Mouse (Mus musculus): ENCODE results near the gene Gm4952.

Gene Gm4952

DNA sequence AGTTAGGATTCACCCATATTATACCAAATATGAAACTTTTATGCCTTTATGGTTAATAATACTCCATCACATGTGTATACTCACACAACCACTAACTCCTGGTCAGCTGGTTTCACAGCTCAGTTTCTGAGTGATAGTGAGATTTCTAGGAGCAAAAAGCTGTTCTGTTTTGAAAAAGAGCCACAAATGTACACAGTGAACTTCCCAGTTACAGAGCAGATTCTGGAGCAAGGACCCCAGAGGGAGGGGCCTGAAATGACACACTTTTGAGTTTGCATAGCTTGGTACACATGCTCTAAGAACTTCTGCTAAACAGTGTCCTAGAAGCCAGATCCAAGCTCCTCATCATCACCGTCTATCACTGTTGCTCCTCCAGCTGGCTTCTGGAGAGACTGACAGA is at the start of gene Gm4952:
Gm4952 (plus strand) TSS at position 301 of the 400 bp plus-strand sequence.
- no peak for DNase-seq (ENCODE audit: low read depth, low spot score)

DNA sequence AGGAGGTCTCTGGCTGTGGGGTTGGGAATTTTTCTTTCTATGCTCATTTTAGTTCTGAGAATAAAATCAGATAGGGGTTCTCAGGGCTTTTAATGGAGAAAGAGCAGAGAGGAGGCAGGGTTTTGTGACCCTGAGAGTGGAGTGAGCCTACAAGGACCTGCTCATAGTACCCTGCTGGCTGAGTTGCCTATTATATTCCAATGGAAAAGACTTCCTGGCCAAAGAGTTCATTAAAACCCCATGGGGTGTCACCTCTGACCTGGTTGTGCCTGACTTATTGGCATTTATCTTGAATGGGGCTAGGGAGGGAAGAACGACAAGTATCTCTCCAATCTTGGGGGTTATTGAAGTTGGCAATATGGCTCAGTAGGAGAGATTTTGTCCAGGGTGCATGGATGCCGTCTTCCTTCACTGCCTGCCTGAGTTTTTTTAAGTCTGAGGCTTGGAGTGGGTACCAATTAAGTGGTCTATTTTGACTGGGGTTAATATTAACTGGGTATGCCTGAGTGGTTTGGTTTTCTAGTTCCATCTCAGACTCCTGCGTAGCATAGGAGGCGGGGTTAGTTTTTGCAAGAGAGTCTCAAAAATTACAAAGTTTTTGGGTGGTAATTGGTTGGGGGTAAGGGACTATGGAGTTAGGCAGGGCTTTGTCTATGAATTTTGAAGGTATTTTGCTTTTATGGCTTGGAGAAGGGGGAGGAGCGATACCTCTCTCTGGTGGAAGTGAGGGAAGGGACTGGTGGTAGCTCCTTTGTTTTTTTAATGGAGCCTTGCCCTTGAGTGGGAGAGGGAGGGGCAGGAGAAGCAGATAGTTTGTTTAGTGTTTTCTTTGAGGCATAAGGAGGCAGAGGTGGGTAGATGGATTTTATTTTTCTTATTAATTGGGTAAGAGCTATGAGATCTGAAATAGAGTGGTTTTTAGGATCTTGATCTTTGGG is 49.5 kb upstream of the Gm4952 start:
- no peak for DNase-seq (ENCODE audit: low read depth, low spot score)

DNA sequence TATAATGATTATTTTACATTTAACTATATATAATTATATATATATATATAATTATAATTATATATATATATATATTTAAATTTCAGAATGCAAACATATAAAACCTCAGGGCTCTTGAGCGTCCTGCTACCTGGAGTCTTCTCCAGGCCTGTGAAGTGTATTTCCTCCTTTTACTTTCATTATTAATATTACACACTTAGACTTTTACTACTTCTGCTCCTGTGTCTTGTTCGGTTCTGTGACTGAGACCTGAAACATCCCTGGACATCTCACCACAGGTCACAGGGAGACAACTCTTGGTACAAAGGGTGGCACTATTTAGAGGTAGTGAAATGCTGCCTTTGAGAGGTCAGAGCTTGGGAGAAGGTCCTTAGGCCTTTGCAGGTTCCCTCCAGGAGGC is 43.5 kb upstream of the Gm4952 start:
- no peak for DNase-seq (ENCODE audit: low read depth, low spot score)

DNA sequence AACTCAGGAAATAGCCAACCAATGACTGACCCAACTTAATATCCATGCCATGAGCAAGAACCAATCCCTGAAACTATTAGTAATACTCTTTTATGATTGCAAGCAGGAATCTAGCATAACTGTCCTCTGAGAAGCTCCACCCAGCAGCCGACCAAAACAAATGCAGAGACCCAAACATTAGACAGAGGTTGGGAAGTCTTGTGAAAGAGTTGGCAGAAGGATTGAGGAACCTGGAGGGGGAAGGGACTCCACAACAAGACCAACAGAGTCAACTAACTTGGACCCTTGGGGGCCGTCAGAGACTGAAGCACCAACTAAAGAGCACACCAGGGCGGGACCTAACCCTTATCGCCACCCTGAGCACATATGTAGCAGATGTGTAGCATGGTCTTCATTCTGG is 41.6 kb upstream of the Gm4952 start:
- DNase-seq (ENCODE audit: low read depth, low spot score): no peak

DNA sequence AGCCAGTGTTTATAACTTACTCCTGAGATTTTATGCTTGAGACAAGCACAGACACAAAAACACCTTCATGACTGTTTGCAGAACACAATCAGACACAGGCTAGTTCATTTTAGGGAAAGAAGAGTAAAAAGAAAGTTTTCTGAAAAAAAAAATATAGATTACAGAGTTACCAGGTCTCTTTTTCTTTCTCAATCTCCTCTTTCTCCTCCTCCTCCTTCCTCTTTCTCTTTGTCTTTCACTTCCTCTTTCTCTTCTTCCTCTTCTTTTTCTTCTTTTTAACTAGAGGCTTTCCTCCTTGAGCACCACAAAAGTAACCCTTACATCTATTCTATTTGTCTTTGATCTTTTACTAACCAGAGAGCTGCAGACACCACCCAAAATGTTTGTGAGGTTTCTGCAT is 35.6 kb upstream of the Gm4952 start:
- no peak for DNase-seq (ENCODE audit: low read depth, low spot score)

DNA sequence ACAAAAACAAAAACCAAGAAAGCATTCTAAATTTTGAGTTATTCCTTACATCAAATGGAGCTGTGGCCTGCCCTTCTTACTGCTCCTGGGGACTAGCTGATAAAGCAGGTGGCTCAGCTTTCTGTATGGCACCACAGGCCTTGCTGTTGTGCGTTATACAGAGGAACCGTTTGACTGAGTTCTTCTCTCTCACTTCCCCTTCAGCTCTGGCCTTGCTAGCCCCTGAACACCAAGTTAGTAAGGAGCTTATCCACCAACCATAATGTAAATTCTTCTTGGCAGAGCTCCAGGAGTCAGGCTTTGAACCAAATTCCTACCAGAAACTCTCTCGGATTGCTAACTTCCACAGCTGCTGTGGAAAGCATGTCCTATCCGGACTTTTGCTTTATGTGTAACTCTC is 32.8 kb upstream of the Gm4952 start:
- DNase-seq (ENCODE audit: low read depth, low spot score): no peak

DNA sequence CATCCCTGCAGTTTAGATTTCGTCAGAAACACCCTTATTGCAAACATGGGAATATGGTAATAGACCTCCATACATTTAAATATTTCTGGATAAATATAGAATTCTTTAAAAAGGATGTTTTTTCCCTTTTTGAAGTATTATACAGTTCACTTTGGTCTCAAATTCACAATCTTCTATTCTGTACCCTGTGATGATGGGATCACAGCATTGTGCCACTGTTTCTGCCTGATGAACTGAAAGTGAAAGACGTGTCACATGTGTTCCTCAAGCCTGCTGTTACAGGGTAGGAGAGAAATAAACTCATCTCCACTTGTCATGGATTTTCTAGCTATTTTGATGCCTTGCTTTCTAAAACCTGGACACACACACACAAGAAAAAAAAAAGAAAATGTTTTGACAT is 28.9 kb upstream of the Gm4952 start:
- DNase-seq (ENCODE audit: low read depth, low spot score): no peak

DNA sequence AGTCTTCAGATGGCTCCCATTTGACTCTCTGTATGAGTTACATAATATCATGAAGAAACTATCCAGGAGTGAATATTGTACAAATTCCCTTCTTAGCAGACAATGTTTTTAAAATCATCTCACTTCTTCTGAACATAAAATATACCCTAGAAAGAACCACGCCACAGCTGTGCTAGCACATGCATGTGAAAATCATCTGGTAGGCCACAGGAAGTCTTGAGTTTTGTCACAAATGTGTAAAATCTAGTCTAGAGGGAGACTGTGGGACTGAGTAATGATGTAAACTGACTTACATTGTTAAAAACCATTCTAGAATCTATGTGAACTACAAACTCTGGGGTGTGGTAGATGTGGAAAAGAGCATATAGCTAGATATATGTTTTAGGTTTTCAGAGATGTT is 28.1 kb upstream of the Gm4952 start:
- DNase-seq (ENCODE audit: low read depth, low spot score): no peak

DNA sequence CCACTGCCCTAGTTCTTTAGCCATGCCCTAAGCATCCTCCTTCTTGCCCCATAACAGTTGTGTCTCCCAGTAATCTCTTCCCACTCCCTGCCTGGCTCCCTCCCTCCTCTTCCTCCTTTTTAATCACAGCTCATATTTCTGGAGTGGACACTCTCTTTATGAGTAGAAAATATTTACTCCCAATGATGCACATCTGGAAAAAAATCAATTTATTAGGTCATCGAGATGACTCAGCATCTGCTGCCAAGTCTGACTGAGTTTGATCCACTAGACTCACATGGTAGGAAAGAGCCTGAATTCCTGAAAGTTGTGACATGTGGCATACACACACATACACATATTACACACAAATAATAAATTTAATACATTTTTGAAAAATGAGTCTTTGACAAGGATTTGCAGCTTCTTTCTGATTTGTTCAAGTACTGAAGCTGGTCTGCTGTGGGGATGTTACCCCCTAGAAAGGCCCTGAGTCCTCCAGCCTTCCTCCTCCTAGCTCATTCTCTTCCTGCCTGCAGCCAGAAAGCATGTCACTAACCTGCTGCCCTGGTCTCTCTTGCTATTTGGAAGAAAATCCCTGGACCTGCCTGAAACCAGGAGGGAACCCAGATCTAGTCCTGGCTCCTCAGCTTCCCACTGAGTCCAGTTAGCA is 27.0 kb upstream of the Gm4952 start:
- DNase-seq (ENCODE audit: low read depth, low spot score): no peak

DNA sequence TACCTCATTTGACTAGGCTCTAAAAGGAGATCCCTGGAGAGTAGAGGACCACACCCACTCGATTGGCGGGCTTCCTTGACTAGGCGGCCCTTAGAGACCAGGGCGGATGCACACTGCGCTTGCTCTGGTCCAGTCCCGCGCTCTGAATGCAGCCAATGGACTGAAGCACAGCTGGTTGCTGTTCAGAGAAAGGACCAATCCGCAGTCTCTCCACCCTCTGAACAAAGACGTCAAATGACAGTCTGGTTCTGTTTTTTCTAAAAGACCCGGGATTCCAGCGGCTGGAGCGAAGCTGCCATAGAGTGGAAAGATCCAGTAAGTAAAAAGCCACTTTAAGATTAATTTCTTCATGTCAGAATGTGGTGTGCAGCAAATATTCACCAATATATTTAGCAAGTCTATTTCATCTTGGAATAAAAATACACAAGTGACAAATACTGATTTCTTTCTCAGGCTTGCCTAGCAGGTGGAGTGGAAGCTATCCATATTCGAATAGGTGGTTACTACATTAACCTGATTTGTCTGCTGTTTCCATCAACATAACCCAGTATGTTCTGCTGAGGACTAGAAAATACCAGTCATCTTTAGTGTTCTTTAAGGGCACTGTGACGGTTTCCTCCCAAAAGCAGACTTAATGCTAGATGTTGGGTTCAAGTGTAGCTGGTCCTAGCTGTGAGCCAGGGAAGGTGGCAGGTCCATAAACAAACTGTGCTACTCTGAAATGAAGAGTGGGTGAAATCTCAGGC is 26.3 kb upstream of the Gm4952 start:
- DNase-seq (ENCODE audit: low read depth, low spot score): peak; percentile 37

DNA sequence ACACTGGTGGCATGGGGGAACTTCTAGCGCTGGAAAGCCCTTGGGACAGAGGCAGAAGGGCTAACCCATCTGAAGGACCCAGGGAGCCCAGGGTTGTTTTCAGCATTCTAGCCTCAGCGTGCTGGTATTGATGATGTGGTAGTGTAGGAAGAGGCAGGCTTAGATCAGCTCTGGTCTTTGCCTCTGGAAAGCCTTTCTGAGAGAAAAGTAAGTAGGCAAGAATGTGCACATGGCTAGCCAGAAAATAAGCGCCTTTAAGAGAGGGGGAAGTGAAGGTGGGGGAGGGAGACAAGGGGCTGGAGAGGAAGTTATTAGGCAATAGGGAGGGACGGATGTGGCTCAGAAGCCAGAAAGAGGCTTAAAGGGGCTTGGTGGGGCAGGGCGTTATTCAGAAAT is 25.8 kb upstream of the Gm4952 start:
- no peak for DNase-seq (ENCODE audit: low read depth, low spot score)

DNA sequence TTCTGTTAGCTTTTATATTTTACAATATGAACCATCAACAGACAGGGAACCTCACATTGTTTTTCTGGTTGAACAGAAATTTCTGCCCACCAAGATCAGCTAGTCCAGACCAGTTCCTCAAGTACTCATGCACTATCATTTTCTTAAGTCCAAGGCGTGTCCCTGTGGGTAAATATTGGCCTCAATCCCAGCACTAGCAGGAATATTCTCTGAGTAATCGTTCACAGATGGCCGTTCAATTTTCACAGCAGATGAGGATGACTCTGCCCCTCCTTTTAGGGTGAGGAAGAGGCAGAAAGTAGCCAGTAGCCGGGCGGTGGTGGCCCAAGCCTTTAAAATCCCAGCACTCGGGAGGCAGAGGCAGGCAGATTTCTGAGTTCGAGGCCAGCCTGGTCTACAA is 24.7 kb upstream of the Gm4952 start:
- no peak for DNase-seq (ENCODE audit: low read depth, low spot score)

DNA sequence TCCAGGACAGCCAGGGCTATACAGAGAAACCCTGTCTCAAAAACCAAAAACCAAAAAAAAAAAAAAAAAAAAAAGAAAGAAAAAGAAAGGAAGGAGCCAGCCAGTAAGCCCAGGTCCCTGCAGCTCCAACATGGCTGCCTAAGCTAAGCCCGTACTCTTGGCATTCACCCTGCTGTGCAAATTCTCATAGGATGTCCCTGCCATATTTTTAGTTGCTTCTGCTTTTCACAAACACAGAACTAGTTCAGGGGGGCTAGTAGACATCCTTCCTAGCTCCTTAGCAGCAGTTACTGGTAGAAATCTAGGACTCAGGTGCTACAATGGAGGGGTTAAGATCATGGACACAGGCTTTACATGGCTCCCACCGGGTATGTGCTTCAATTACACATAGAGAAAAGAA is 24.3 kb upstream of the Gm4952 start:
- no peak for DNase-seq (ENCODE audit: low read depth, low spot score)

DNA sequence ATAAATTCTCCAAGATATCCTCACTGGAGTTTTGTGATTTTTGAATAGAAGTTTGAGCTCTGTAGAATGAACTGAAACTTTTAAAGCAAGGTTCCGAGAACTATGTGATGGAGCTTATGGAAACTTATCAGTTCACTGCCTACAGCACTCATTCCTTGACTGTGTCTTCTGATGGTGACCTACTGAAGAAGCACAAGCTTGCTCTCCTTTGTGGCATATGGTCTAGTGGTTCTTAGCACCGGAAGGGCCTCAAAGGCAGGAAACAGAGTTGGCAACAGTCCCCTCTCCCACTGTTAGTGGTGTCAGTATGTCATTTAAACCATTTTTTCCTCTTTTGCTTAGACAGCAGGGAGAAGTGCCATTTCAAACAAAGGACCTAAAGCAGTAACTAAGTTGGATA is 23.1 kb upstream of the Gm4952 start:
- no peak for DNase-seq (ENCODE audit: low read depth, low spot score)

DNA sequence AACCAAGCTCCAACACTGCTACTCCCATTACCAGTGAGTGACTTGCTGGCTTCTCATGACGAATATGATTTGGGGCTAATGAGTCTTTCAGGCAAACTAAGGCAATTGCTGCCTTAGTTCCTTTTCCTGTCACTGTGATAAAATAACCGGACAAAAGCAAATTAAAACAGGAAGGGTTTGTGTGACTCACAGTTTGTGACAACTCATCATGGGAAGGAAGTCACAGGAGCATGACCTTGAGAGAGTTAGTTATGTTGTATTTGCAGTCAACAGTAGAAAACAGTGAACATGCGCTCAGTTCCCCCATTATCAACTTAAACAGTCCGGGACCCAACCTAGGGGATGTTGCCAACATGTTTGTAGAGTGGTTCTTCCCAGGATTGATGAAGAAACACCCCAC is 14.5 kb upstream of the Gm4952 start:
- DNase-seq (ENCODE audit: low read depth, low spot score): no peak

DNA sequence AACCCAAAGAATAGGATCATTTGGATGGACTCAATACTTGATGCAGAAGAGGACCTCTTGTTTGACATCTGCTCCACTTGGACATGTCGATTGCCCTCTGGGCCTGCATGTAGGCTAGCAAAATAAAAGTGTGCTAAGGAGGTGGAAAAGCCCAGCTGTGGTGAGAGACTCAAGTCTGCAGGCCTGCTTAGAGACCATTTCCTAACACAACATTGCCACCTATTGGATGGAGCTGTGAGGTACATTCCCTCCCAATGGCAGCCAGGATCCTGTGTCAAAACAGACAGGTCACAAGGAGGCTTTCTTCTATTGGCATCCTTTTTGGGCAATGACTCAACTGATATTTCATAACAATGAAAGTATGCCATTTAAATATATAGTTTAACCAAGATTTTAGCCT is 7.9 kb upstream of the Gm4952 start:
- peak; percentile 61 for DNase-seq (ENCODE audit: low read depth, low spot score)

DNA sequence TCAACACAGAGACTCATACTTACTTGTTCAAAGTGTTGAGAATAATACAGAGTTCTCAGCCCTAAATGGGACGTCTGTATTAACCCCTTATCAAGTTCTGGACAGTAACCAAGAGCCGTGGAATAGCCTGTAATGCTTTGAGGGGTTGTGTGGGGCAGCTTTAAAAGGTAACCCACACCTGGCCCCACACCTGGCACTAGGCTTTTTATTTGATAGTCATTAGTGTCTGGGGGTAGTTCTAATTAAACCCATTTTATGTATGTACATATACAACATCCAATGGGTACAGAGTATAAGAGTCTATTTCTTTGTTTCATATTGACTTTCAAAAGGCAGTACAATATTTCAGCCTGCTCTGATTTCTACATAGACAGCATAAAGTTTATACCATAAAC is 4.6 kb upstream of the Gm4952 start:
- no peak for DNase-seq (ENCODE audit: low read depth, low spot score)

DNA sequence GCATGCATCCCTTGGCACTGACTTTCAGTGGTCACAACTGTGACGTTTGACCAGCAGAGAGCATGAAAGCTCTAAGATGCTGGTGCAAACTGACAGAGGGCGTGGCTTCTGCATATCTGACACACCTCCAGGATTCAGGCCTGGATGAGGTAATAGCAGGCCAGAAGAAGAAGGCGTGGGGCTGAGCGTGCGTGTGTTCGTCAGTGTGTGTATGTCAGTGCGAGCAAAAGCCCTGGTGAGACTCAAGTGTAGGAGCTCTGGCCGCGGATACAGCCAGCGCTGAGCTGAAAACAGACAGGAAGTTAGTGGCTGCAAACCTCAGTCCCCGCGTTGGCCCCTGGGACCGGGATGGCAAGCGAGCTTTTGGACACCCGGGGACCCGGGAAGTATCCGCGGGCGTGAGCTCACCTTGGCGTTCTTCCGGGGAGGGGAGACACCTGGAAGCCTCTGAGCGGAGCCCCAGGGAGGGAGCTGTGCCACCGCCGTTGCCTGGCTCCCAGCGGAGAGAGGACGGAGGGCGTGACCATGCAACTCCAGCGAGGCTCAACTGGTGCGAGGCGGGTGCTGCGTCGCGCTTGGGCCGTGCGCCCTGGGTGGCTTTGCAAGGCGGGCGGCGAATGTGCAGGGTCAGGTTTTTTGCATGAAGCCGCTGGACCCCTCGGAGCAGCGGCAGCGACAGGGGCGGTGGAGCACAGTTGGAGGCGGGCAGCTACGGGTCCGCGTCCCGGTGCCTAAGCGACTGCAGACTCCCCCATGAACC is 4.1 kb upstream of the Gm4952 start:
- peak; percentile 56 for DNase-seq (ENCODE audit: low read depth, low spot score)

DNA sequence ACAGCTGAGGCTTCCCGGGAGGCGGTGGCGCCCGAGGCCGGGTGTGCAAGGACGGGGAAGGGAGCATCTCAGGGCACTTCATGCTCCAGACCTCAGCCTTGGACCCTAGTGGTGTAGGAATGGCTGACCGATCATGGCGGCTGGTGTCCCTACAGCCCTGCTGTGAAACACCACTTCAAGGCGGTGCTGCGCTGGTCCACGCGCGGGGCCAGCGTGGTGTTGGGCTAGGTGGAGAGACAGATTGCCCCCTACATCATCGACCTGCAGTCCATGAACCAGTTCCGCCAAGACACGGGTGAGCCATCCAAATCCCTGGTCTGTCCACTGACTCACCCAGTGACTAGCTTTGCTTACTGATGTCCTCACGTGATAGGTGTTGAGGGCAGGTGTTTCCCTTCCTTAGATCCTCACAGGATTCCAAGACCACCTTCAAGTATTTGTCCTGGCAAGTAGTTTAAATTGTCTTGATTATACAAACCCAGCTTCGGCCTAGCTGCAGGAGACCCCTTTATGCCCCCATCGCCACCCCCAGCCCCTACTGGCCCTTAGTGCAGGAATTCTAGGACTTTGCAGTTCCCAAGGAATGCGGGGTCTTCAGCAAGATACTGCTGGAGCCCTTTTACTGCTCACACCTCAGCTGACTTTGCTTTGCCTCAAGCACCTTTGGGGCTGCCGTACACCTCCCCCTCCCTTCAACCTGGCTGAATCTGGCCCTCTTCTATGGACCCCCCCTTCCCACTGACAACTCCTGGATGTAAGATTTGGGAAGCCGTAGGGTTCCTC is 3.3 kb upstream of the Gm4952 start:
- DNase-seq (ENCODE audit: low read depth, low spot score): no peak

DNA sequence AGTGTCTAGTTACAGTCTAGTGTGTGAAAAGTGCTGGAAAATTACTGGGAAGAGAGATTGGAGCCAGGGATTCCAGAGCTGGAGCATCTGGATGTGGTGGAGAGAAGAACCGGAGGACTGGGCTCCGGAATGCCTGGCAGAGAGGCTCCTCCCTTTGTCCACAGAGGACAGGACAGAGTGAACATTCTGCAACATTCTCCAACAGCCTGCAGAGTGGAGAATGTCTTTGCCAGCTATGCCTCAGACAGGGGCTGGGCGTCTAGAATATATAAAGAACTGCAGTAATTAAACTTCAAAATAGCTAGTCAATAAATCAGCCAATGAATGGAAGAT is 2.7 kb upstream of the Gm4952 start:
- no peak for DNase-seq (ENCODE audit: low read depth, low spot score)

DNA sequence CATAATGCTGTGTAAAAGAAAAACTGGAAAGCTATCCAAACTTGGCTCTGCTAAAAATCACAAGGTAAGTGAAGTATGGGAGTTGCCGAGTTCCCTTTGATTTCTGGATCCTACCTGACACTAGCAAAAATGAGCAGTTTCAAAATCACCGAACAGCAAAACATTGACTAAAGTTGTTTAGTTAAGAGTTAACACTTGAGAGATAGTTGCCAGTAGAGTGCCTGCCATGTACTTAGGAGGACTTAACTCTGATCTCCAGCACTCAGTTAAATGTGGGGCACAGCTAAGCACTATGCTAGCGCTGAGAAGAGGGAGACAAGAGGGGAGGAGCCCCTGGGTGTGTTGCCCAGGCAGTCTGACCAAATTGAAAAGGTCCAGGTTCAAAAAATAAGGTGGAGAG is 1.1 kb upstream of the Gm4952 start:
- DNase-seq (ENCODE audit: low read depth, low spot score): no peak
